ENCODE assay signal across 17 mouse cellular contexts in genomic region chr16:5629996-5630395, GRCm38 (mm10).
"Had no signal": no experiment of that assay in that cellular context is flagged by ENCODE, and none has a peak within 500 bp of the region (broad histone marks: within the 10 kb centered on the region; RNA-seq: fewer than 3 reads in every experiment).

No protein-coding gene starts in this region.

- H3K27ac ChIP-seq: lung, embryonic 15.5 days; macrophage; midbrain, embryonic 13.5 days; midbrain, embryonic 15.5 days; neural tube, embryonic 12.5 days; stomach, embryonic 15.5 days; stomach, postnatal 0 days had no signal

- H3K27me3 ChIP-seq: lung, embryonic 15.5 days; megakaryocyte, embryonic 14.5 days; midbrain, embryonic 13.5 days; midbrain, embryonic 15.5 days; neural tube, embryonic 12.5 days; stomach, embryonic 15.5 days had no signal

- H3K9me3 ChIP-seq: lung, embryonic 15.5 days; megakaryocyte, embryonic 14.5 days; midbrain, embryonic 13.5 days; midbrain, embryonic 15.5 days; neural tube, embryonic 12.5 days; stomach, embryonic 15.5 days had no signal

- H3K9ac ChIP-seq: lung, embryonic 15.5 days; midbrain, embryonic 13.5 days; midbrain, embryonic 15.5 days; neural tube, embryonic 12.5 days; stomach, embryonic 15.5 days had no signal

- H3K4me3 ChIP-seq: lung, embryonic 15.5 days; megakaryocyte, embryonic 14.5 days; midbrain, embryonic 13.5 days; midbrain, embryonic 15.5 days; neural tube, embryonic 12.5 days; stomach, embryonic 15.5 days had no signal

- H3K36me3 ChIP-seq: lung, embryonic 15.5 days; midbrain, embryonic 13.5 days; midbrain, embryonic 15.5 days; neural tube, embryonic 12.5 days; stomach, embryonic 15.5 days had no signal

- DNase-seq: lung, adult 2 months; lung, postnatal 14 days; lung, postnatal 36 days; right cerebral cortex, postnatal 14 days; thymus, adult 2 months; thymus, postnatal 25 days; thymus, postnatal 4 days had no signal

- H3K4me2 ChIP-seq: lung, embryonic 15.5 days; midbrain, embryonic 11.5 days; midbrain, embryonic 13.5 days; midbrain, embryonic 15.5 days; neural tube, embryonic 12.5 days; stomach, embryonic 15.5 days had no signal

- H3K4me1 ChIP-seq: lung, embryonic 15.5 days; megakaryocyte, embryonic 14.5 days; stomach, embryonic 15.5 days had no signal

- ATAC-seq: lung, postnatal 0 days; midbrain, embryonic 13.5 days; midbrain, embryonic 15.5 days had no signal
